ENCODE assay signal across 8 mouse cellular contexts in the genomic region with DNA sequence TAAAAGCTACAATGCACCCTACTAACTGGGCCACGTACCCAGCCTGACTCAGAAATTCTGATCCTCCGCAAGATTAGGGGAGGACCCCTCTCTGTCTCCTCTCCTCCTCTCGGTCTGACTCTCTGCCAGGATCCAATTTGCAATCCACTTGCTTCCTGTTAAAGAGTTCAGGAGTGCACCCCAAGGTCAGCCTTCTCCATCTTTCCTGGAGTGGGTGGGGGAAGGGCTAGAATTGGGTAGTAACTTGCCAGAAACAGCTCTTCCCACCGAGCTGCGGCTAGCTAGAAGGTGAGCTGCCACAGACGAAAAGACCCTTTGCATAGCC. TPM values are rescaled to one million over a fixed set of nuclear protein-coding genes. Genes with fewer than 3 reads are reported as not detected.
DNase-seq lines count a peak whose midpoint lies in the region; ATAC-seq and TF ChIP-seq lines count a peak whose summit lies in the region.

No protein-coding gene starts in this region.

- peaks cover 10% of the 10 kb centered on the region for H3K4me1 ChIP-seq in heart, embryonic 11.5 days (ENCODE audit: control insufficient read depth, insufficient read depth, low read length)
- peaks cover 8% of the 10 kb centered on the region; the same call in 1 of the 2 replicates for H3K4me1 ChIP-seq in kidney, postnatal 0 days (replicated peaks; ENCODE audit: insufficient read depth, low read length)

- H3K9ac ChIP-seq in heart, embryonic 11.5 days (ENCODE audit: low read depth, low read length), result peak overlapping the region; percentile 78
- H3K9ac ChIP-seq in kidney, postnatal 0 days (ENCODE audit: low read depth, low read length), result no peak overlapping the region

- TF ChIP-seq CTCF in kidney, postnatal 0 days (IDR thresholded peaks at IDR 0.05; ENCODE audit: low read depth), result no peak

- WGBS in heart, embryonic 11.5 days (ENCODE audit: insufficient replicate concordance), result 4% methylated on average over 6 of the region's 6 CpGs
- WGBS in kidney, postnatal 0 days, result 5% methylated on average over 6 of the region's 6 CpGs

- ATAC-seq in heart, embryonic 11.5 days (replicated peaks; ENCODE audit: insufficient number of reproducible peaks, low FRiP score, low TSS enrichment), result no peak
- ATAC-seq in kidney, postnatal 0 days (replicated peaks; ENCODE audit: low FRiP score, low read depth), result no peak
- ATAC-seq in megakaryocyte progenitor cell, adult 5-6 weeks (replicated peaks; ENCODE audit: poor library complexity), result 0 out of 2 replicates have a peak, but pooled peaks have one; percentile 1

- H3K9me3 ChIP-seq in heart, embryonic 11.5 days (replicated peaks; ENCODE audit: control insufficient read depth, low read length), result no peaks in the 10 kb centered on the region
- H3K9me3 ChIP-seq in kidney, postnatal 0 days (replicated peaks; ENCODE audit: low read length), result no peaks in the 10 kb centered on the region

- peak; percentile 30 for DNase-seq in gastrocnemius, postnatal 14 days
- DNase-seq in gastrocnemius, postnatal 10 days, result no peak
- DNase-seq in adrenal gland, adult 2 months, result peak; percentile 69
- no peak for DNase-seq in kidney, postnatal 0 days (ENCODE audit: low spot score)
- no peak for DNase-seq in layer of hippocampus, postnatal 25 days (ENCODE audit: extremely low spot score in 1 of 2, low spot score in 1 of 2)
- DNase-seq in left cerebral cortex, adult 8-10 months (ENCODE audit: low spot score in 2 of 2), result no peak

- H3K27ac ChIP-seq in heart, embryonic 11.5 days (ENCODE audit: low read depth, low read length), result peak overlapping the region; percentile 84; the same call in 1 of the 2 replicates
- peak overlapping the region; percentile 95 for H3K27ac ChIP-seq in kidney, postnatal 0 days

- no peaks in the 10 kb centered on the region for H3K36me3 ChIP-seq in heart, embryonic 11.5 days (ENCODE audit: control insufficient read depth, insufficient read depth, low read length)
- no peaks in the 10 kb centered on the region for H3K36me3 ChIP-seq in kidney, postnatal 0 days (ENCODE audit: insufficient read depth, low read length)

- intact Hi-C loops in gastrocnemius, postnatal 14 days (cut with DNase I; ENCODE audit: low total_unique reads), result loop anchor here (10.0 kb wide), 1 partner anchor 85 kb away; no protein-coding TSS in a partner anchor

- peak overlapping the region; percentile 89 for H3K4me2 ChIP-seq in heart, embryonic 11.5 days
- H3K4me2 ChIP-seq in kidney, postnatal 0 days (ENCODE audit: low read length), result peak overlapping the region; percentile 69

- peak overlapping the region; percentile 72 for H3K4me3 ChIP-seq in heart, embryonic 11.5 days (ENCODE audit: low read depth, low read length)
- H3K4me3 ChIP-seq in kidney, postnatal 0 days (replicated peaks; ENCODE audit: low read depth, low read length), result peak overlapping the region; percentile 58

- no peaks in the 10 kb centered on the region for H3K27me3 ChIP-seq in heart, embryonic 11.5 days (ENCODE audit: control insufficient read depth, insufficient read depth, low read length)
- H3K27me3 ChIP-seq in kidney, postnatal 0 days (ENCODE audit: insufficient read depth, low read length), result no peaks in the 10 kb centered on the region

RNA-seq across cellular contexts. Expression of a gene that starts 4.8 kb away (rescaled TPM):
- 10 to 100 TPM; 12.3 to 14.3 TPM for total RNA-seq in gastrocnemius, postnatal 14 days (2021)
- 10 to 100 TPM; 17.3 to 19.4 TPM for total RNA-seq in gastrocnemius, postnatal 10 days (2021)
- 10 to 100 TPM; 27.5 to 34.0 TPM for total RNA-seq in adrenal gland, adult 2 months (2021)
- 26.3 and 36.6 TPM in 2 replicates for polyA plus RNA-seq in adrenal gland, adult 2 months (2012; rRNA removed)
- polyA plus RNA-seq in heart, embryonic 11.5 days (2014; fragmentation: Nextera tagmentation; extraction: Ambion mirVana), result 4.4 and 4.7 TPM in 2 replicates
- polyA plus RNA-seq in kidney, postnatal 0 days (2015; fragmentation: Nextera tagmentation; extraction: Ambion mirVana), result 7.9 and 8.5 TPM in 2 replicates
- total RNA-seq in megakaryocyte progenitor cell, adult 5-6 weeks (2015), result 16.9 and 20.7 TPM in 2 replicates
- 4.4 and 5.0 TPM in 2 replicates for total RNA-seq in megakaryocyte progenitor cell, adult 5-6 weeks (2017)
- total RNA-seq in layer of hippocampus, postnatal 25 days (2021), result 10 to 100 TPM; 86.4 to 97.1 TPM
- total RNA-seq in left cerebral cortex, adult 8-10 months (2022), result 10 to 100 TPM; 66.8 to 82.4 (median 72.3) TPM

Comparison
In these comparisons a context has a peak if more than half of its experiments do, and no peak if none do; other contexts are left out.
1. DNase-seq: peak in gastrocnemius, postnatal 14 days (single experiment) and adrenal gland, adult 2 months (single experiment); none in gastrocnemius, postnatal 10 days (single experiment), kidney, postnatal 0 days (single experiment), layer of hippocampus, postnatal 25 days (0 of 2) and left cerebral cortex, adult 8-10 months (0 of 2).